Mouse (Mus musculus) cerebellum, adult 9-10 months (tissue): Measurements from ENCODE around the gene Psip1.

Source experiments
- DNase-seq: peaks from one replicate; pipeline ENCODE4 v3.0.0; 2022

Gene Psip1

GRCm38 (mm10) chr4:83417160-83417819 is 69.0 kb downstream of the Psip1 start, which contains the start of gene Snapc3:
Gene Snapc3, plus strand, starts transcription at chr4:83417724.
- peak; percentile 95 for DNase-seq

DNA sequence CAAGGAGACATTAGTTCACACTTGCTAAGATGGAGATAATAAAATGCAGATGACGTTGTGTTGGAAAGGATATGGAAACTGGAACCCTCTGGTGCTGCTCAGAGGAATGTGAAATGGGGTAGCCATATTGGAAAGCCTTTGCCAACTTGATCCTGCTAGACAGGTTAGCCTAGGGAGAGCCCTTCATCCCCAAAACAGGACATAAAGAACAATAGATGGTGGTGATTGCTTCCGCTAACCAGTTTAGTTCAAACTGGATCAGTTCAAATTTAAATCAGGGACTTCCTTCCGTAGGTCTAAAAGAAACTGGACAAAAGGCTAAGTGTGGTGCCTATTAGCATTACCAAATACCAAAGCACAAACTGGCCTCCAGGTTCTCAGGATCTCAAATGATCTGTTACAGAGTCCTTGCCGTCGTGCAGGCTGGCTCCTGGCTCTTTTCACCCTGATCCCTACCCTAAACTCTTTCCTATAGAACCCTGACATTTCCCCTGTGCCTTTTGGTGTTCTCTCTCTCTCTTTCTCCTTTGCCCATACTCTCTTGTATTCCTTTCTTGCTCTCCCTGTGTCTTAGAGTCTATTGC is 71.9 kb downstream of the Psip1 start:
- no peak for DNase-seq

DNA sequence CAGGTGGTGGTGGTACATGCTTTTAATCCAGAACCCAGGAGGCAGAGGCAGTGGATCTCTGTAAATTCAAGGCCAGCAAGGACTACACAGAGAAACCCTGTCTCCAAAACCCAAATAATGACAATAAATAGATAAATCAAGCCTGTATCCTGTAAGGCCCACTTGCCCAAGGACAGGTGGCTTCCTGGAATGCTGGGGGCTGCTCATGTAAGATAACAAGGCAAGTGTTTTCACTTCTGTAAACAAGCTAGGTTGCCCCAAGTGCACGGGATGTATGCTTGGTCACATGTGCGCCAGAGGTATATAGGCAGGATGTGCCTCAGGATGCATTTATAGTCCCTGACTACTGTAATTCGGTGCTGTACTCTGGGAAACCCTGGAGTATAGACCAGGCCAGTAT is 74.2 kb downstream of the Psip1 start:
- no peak for DNase-seq

DNA sequence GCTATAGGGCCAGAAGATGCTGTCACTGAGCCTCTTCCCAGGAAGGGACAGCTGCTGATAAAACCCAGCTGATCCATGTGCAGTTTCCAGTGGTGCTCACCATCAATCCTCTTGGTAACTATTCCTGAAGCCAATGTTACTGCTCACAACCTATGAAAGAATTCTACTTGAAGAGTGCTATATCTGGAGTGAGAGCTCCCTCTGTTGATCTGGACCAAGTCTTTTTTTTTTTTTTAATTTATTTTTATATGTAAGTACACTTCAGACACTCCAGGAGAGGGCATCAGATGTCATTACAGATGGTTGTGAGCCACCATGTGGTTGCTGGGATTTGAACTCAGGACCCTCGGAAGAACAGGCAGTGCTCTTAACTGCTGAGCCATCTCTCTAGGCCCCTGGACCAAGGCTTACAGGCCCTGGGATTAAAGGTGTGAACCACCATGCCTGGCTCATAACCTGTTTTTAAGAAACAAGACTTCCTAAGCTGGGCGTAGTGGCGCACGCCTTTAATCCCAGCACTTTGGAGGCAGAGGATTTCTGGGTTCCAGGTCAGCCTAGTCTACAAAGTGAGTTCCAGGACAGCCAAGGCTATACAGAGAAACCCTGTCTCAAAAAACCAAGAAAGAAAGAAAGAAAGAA is 76.3 kb downstream of the Psip1 start:
- no peak for DNase-seq

DNA sequence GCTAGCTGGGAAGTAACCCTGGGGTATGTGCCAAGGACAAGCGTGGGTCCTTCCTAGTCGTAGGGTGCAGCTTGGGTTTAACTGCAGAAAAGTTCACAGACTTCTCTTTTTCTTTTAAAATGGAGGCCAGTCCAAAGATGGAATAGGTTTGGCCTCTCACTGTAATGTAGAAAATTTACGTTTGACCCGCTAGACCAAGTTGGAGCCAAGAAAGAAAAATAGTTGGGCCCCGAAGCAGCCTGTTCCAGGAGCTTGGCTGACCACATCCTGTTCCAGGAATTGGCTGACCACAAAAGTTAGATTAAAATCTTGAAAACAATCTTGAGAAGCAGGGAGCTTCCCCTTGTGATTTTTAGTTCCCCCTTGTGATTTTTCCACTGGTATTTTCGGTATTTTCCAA is 78.6 kb downstream of the Psip1 start:
- DNase-seq = no peak
